Mouse (Mus musculus): ENCODE data around the gene Shc3. TPM values are rescaled to one million over a fixed set of nuclear protein-coding genes. Genes with fewer than 3 reads are reported as not detected.

The Shc3 gene
- total and polyA plus RNA-seq, 3 experiments: 0.80 to 2.1 (median 0.91) TPM

DNA sequence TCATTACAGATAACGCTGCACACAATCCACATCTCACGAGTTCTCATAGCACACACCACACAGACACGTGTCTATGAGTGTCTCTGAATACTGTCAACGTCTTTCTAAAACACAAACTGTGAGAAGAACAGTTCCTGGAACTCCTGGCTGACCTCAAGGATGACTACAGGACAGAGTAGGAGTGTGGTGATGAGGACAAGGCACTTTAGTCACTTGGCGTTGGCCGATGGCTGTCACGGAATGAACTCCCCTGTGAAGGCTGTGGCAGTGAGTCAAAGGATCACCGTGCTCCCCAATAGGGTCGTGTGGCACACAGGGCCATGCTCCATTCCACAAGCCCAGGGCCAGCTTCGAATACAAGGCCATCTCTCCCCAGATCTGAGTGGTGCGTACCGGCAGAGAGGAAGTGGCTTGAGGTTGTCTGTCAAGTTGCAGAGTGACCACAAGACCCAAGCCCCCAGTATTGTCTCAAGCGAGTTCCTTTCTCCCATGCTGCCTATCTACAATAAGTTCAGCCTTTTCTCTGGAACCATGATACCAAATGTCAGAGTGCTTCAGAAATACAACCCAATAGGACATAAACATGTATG lies 163.4 kb downstream of the Shc3 start:
- H3K4me3 ChIP-seq: no peak overlapping the region
- no peak overlapping the region for H3K9ac ChIP-seq (ENCODE audit: low read depth, low read length)
- H3K79me2 ChIP-seq (replicated peaks; ENCODE audit: control insufficient read depth, insufficient read depth, low read length): no peaks in the 10 kb centered on the region
- no peaks in the 10 kb centered on the region for H3K36me3 ChIP-seq (ENCODE audit: control insufficient read depth, insufficient read depth, low read length)
- intact Hi-C loops (cut with DNase I): no loop called here
- WGBS: 80% methylated on average over 13 of the region's 13 CpGs
- H3K27ac ChIP-seq: no peak overlapping the region
- TF ChIP-seq CTCF (IDR thresholded peaks at IDR 0.05): no peak
- TF ChIP-seq POLR2A (IDR thresholded peaks at IDR 0.05; ENCODE audit: insufficient read depth, low read depth, low read length): no peak
- TF ChIP-seq EP300 (IDR thresholded peaks at IDR 0.05; ENCODE audit: insufficient read depth, low read depth, low read length): no peak
- DNase-seq: no peak
- no peaks in the 10 kb centered on the region for H3K4me1 ChIP-seq (ENCODE audit: control insufficient read depth, insufficient read depth, low read length)
- H3K27me3 ChIP-seq (ENCODE audit: control insufficient read depth, insufficient read depth, low read length): no peaks in the 10 kb centered on the region; the same call in 1 of the 2 replicates

DNA sequence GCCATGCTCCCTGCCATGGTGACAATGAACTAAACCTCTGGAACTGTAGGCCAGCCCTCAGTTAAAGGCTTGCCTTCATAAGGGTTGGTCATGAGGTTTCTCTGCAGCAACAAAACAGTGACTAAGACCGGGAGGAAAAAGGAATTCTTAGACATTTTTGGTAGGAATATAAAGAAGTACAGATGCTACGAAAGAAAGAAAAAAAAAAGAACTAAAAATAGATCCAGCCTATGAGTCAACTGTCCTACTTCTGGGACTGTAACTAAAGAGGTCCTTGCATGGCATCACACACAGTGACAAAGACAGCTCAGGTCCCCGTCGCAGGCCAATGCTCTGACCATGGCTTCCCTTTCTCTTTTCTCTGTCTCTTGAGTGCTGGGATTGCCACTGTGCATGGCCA lies 164.7 kb downstream of the Shc3 start:
- H3K27me3 ChIP-seq (ENCODE audit: control insufficient read depth, insufficient read depth, low read length): no peaks in the 10 kb centered on the region; the same call in 1 of the 2 replicates
- WGBS: 56% methylated on average over 4 of the region's 4 CpGs
- no peak for TF ChIP-seq CTCF (IDR thresholded peaks at IDR 0.05)
- TF ChIP-seq EP300 (IDR thresholded peaks at IDR 0.05; ENCODE audit: insufficient read depth, low read depth, low read length): no peak
- no peak for TF ChIP-seq POLR2A (IDR thresholded peaks at IDR 0.05; ENCODE audit: insufficient read depth, low read depth, low read length)
- no peak for DNase-seq
- no peaks in the 10 kb centered on the region for H3K36me3 ChIP-seq (ENCODE audit: control insufficient read depth, insufficient read depth, low read length)
- H3K9ac ChIP-seq (ENCODE audit: low read depth, low read length): no peak overlapping the region
- intact Hi-C loops (cut with DNase I): no loop called here
- H3K27ac ChIP-seq: no peak overlapping the region
- H3K4me3 ChIP-seq: no peak overlapping the region
- H3K79me2 ChIP-seq (replicated peaks; ENCODE audit: control insufficient read depth, insufficient read depth, low read length): no peaks in the 10 kb centered on the region
- no peaks in the 10 kb centered on the region for H3K4me1 ChIP-seq (ENCODE audit: control insufficient read depth, insufficient read depth, low read length)

DNA sequence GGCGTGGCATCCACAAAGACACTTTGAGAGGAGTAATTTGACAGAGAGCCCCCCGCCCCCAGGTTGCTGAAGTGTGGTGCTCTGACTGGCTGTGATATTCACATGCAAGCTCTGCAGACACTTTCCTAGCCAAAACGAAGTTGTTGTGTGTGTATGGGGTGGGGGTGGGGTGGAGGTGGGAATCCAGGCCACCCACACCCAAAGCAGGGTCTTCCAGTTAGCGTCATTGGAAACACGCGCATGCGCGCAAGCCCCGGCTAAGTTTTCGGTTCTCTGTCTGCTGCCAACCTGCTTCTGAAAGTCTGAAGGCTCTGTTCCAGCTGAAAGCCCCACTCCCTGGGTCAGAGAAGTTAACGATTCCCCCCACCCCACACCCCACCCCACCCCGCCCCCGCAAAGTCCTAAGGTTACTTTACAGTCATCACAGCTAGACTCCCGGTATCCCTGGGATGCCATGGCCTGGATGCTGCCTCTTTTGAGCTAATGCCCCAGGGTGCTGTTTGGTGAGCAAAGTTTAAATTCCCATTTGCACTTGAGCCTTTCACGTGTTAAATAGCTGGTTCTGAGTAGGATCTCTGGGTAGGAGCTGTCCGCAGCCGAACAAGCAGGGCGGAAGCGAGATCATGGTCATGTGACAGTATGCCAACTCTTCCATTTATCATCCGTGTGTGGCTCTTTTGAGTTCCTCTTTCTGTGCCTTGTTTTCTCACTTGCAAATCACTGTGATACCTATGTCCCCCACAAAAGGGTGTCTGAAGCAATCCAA lies 168.3 kb downstream of the Shc3 start:
- H3K27ac ChIP-seq: no peak overlapping the region
- intact Hi-C loops (cut with DNase I): no loop called here
- no peak for DNase-seq
- 15% methylated on average over 20 of the region's 20 CpGs for WGBS
- H3K9ac ChIP-seq (ENCODE audit: low read depth, low read length): no peak overlapping the region; the same call in 1 of the 2 replicates
- H3K79me2 ChIP-seq (replicated peaks; ENCODE audit: control insufficient read depth, insufficient read depth, low read length): no peaks in the 10 kb centered on the region
- H3K27me3 ChIP-seq (ENCODE audit: control insufficient read depth, insufficient read depth, low read length): no peaks in the 10 kb centered on the region
- no peak overlapping the region for H3K4me3 ChIP-seq
- TF ChIP-seq POLR2A (IDR thresholded peaks at IDR 0.05; ENCODE audit: insufficient read depth, low read depth, low read length) (no peak), EP300 (IDR thresholded peaks at IDR 0.05; ENCODE audit: insufficient read depth, low read depth, low read length) (no peak), CTCF (IDR thresholded peaks at IDR 0.05) (no peak)
- H3K36me3 ChIP-seq (ENCODE audit: control insufficient read depth, insufficient read depth, low read length): no peaks in the 10 kb centered on the region
- H3K4me1 ChIP-seq (ENCODE audit: control insufficient read depth, insufficient read depth, low read length): no peaks in the 10 kb centered on the region

DNA sequence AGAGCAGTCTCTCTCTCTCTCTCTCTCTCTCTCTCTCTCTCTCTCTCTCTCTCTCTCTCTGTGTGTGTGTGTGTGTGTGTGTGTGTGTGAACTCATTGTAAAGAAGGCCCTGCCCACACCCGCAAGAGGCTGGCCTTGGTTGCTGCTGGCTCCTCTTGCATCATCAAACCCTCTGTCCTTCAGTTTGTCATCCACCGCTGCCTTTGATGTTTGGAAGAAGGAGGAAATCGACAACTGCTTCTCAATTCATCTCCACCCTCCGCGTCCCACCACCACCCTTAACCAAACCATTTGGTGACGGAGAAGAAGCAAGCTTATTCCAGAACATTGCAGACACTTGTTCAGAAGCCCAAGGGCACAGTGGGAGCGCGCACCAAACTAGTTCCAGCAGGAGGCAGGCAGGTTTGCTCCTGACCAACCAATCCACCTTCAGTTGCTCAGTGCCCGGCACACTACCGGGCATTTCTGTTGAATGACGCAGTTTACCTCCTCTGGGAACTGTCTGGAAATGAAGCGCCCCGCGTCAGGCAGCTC lies 169.0 kb downstream of the Shc3 start:
- Histone ChIP-seq H3K27ac (no peak overlapping the region), H3K27me3 (ENCODE audit: control insufficient read depth, insufficient read depth, low read length) (no peaks in the 10 kb centered on the region), H3K4me3 (no peak overlapping the region), H3K9ac (ENCODE audit: low read depth, low read length) (no peak overlapping the region), H3K79me2 (replicated peaks; ENCODE audit: control insufficient read depth, insufficient read depth, low read length) (no peaks in the 10 kb centered on the region), H3K36me3 (ENCODE audit: control insufficient read depth, insufficient read depth, low read length) (no peaks in the 10 kb centered on the region), H3K4me1 (ENCODE audit: control insufficient read depth, insufficient read depth, low read length) (no peaks in the 10 kb centered on the region)
- no peak for TF ChIP-seq POLR2A (IDR thresholded peaks at IDR 0.05; ENCODE audit: insufficient read depth, low read depth, low read length)
- no peak for TF ChIP-seq CTCF (IDR thresholded peaks at IDR 0.05)
- TF ChIP-seq EP300 (IDR thresholded peaks at IDR 0.05; ENCODE audit: insufficient read depth, low read depth, low read length): no peak
- intact Hi-C loops (cut with DNase I): no loop called here
- no peak for DNase-seq
- WGBS: 38% methylated on average over 14 of the region's 14 CpGs

DNA sequence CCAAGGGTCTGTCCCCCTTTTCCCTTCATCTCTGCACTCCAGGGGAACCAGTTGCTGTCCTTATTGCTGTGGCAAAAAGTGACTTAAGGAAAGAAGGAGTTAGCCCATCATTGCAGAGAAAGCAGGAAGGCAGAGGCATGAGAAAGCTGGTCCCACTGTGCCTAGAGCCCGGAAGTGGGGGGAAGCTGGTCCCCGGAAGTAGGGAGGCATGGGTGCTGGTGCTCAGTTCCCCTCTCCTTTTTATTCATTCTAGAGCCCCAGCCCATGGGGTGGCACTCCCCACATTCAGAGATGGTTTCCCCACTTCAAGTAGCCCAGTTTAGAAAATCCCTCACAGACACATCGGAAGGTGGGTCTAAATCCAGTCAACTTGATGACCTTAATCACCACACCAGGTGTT lies 169.7 kb downstream of the Shc3 start:
- Histone ChIP-seq H3K27ac (no peak overlapping the region), H3K4me1 (ENCODE audit: control insufficient read depth, insufficient read depth, low read length) (no peaks in the 10 kb centered on the region), H3K27me3 (ENCODE audit: control insufficient read depth, insufficient read depth, low read length) (no peaks in the 10 kb centered on the region), H3K9ac (ENCODE audit: low read depth, low read length) (no peak overlapping the region), H3K79me2 (replicated peaks; ENCODE audit: control insufficient read depth, insufficient read depth, low read length) (no peaks in the 10 kb centered on the region), H3K36me3 (ENCODE audit: control insufficient read depth, insufficient read depth, low read length) (no peaks in the 10 kb centered on the region), H3K4me3 (no peak overlapping the region)
- TF ChIP-seq CTCF (IDR thresholded peaks at IDR 0.05) (no peak), POLR2A (IDR thresholded peaks at IDR 0.05; ENCODE audit: insufficient read depth, low read depth, low read length) (no peak), EP300 (IDR thresholded peaks at IDR 0.05; ENCODE audit: insufficient read depth, low read depth, low read length) (no peak)
- intact Hi-C loops (cut with DNase I): no loop called here
- 84% methylated on average over 3 of the region's 3 CpGs for WGBS
- no peak for DNase-seq

DNA sequence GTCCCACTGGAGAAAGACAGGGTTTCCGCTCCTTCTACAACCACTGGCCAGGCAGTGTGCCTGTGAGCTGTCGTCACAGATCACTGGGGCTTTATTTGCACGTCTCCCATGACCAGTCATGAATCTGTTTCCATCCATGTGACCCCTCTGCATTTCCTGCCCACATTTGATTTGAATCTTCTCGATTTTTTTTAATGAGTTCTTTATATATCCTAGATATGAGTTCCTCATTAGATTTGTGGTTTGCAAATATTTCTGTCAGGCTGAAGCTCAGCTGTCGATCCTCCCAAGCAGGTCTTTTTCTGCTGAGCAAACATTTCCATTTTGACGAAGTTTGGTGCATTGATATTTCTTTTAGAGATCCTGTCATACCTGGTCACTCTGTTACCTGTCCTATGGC lies 171.4 kb downstream of the Shc3 start:
- Histone ChIP-seq H3K27me3 (ENCODE audit: control insufficient read depth, insufficient read depth, low read length) (no peaks in the 10 kb centered on the region), H3K36me3 (ENCODE audit: control insufficient read depth, insufficient read depth, low read length) (no peaks in the 10 kb centered on the region), H3K4me1 (ENCODE audit: control insufficient read depth, insufficient read depth, low read length) (no peaks in the 10 kb centered on the region), H3K79me2 (replicated peaks; ENCODE audit: control insufficient read depth, insufficient read depth, low read length) (no peaks in the 10 kb centered on the region), H3K27ac (no peak overlapping the region), H3K4me3 (no peak overlapping the region), H3K9ac (ENCODE audit: low read depth, low read length) (no peak overlapping the region)
- TF ChIP-seq CTCF (IDR thresholded peaks at IDR 0.05) (no peak), EP300 (IDR thresholded peaks at IDR 0.05; ENCODE audit: insufficient read depth, low read depth, low read length) (no peak), POLR2A (IDR thresholded peaks at IDR 0.05; ENCODE audit: insufficient read depth, low read depth, low read length) (no peak)
- 60% methylated on average over 6 of the region's 6 CpGs for WGBS
- intact Hi-C loops (cut with DNase I): no loop called here
- DNase-seq: no peak
